ENCODE assay signal across 8 mouse cellular contexts in the genomic region with DNA sequence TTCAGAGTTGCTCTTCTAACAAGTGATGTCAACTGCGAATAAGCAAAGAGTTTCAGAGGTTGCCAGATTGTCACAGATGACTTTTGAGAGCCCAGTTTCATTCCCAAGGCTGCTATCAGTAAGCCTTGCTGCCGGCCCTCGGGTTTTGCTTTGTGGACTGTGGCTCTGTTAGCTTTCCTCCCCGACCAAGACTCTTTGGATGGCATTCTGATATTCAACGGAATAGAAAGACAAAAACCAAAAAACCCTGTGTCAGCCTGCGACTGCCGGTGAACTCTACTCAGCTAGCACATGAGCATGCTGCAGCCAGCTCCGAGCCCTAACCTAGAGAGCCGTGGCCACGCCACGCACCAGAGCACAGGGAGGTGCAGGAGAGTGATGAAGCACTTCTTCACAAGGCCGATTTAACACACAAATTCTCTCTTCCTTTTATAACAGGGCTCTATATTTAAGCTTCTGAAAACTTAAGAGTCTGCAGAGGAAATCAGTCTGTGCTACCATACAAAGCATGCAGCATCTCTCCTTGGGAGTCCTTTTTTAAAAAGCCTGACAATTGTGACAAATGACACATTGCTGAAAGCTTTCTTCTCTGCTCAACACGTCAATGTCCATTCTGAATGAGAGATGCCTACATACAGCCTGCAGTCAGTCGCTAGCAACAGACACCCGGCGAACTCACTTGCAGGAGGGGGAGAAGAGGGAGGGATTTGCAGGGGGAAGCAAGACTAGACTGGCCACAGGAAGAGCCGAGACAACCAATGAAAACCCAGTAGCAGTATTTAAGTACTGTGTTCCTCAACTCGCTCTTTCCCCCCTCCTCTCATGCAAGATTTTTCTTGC.
DNase-seq lines count a peak whose midpoint lies in the region; ATAC-seq and TF ChIP-seq lines count a peak whose summit lies in the region.

No protein-coding gene starts in this region.

- DNase-seq in gastrocnemius, postnatal 14 days, result peak; percentile 16
- no peak for DNase-seq in gastrocnemius, postnatal 36 days
- peak; percentile 44 for DNase-seq in embryo, embryonic 9.5 days (ENCODE audit: extremely low spot score)
- peak; percentile 79 to 90 for DNase-seq in layer of hippocampus, adult 18-20 months (ENCODE audit: low spot score in 2 of 2)
- DNase-seq in lung, adult 2 months, result no peak
- peak; percentile 19 for DNase-seq in ovary, postnatal 14 days (ENCODE audit: low spot score)

- H3K4me1 ChIP-seq in heart, embryonic 16.5 days (ENCODE audit: control insufficient read depth, insufficient read depth, low read length), result peaks cover 17% of the 10 kb centered on the region
- no peaks in the 10 kb centered on the region; the same call in 1 of the 2 replicates for H3K4me1 ChIP-seq in lung, adult 2 months (ENCODE audit: control insufficient read depth, insufficient read depth, low read length)

- no peaks in the 10 kb centered on the region for H3K27me3 ChIP-seq in heart, embryonic 16.5 days (ENCODE audit: control insufficient read depth, insufficient read depth, low read length)

- no peaks in the 10 kb centered on the region for H3K9me3 ChIP-seq in heart, embryonic 16.5 days (replicated peaks; ENCODE audit: control insufficient read depth, low read length)

- intact Hi-C loops in gastrocnemius, postnatal 14 days (cut with DNase I; ENCODE audit: low total_unique reads), result no loop called here
- intact Hi-C loops in gastrocnemius, postnatal 36 days (cut with DNase I), result no loop called here

- 33% methylated on average over 18 of the region's 18 CpGs for WGBS in heart, embryonic 16.5 days
- WGBS in lung, adult 2 months, result 42% methylated on average over 18 of the region's 18 CpGs

- H3K4me2 ChIP-seq in heart, embryonic 16.5 days (ENCODE audit: low read depth, low read length), result peak overlapping the region; percentile 78

- H3K36me3 ChIP-seq in heart, embryonic 16.5 days (ENCODE audit: control insufficient read depth, insufficient read depth), result no peaks in the 10 kb centered on the region

- ATAC-seq in heart, embryonic 16.5 days (replicated peaks; ENCODE audit: extremely low read depth, insufficient read depth, low FRiP score), result peak; percentile 90
- ATAC-seq in erythroblast, adult 5-6 weeks (replicated peaks; ENCODE audit: low FRiP score, poor library complexity, severe bottlenecking), result no peak

- TF ChIP-seq POLR2A in lung, adult 2 months (IDR thresholded peaks at IDR 0.05; ENCODE audit: borderline replicate concordance, extremely low read depth, low read depth, low read length), result no peak; the same call in 1 of the 2 replicates

- H3K4me3 ChIP-seq in heart, embryonic 16.5 days (ENCODE audit: low read length), result peak overlapping the region; percentile 51
- peak overlapping the region; percentile 51 for H3K4me3 ChIP-seq in lung, adult 2 months (replicated peaks; ENCODE audit: extremely low read depth, low read depth, low read length)

- peak overlapping the region; percentile 55 for H3K9ac ChIP-seq in heart, embryonic 16.5 days (ENCODE audit: low read length)

- peak overlapping the region; percentile 49 for H3K27ac ChIP-seq in heart, embryonic 16.5 days (ENCODE audit: low read length)

- TF ChIP-seq CTCF in lung, adult 2 months (IDR thresholded peaks at IDR 0.05; ENCODE audit: insufficient read depth, low read length), result no peak

Comparison
In these comparisons a context has a peak if more than half of its experiments do, and no peak if none do; other contexts are left out.
1. DNase-seq: peak in gastrocnemius, postnatal 14 days (single experiment), embryo, embryonic 9.5 days (single experiment), layer of hippocampus, adult 18-20 months (2 of 2) and ovary, postnatal 14 days (single experiment); none in gastrocnemius, postnatal 36 days (0 of 2) and lung, adult 2 months (single experiment).